Comparison of ENCODE assay signal across 8 mouse cellular contexts in the genomic region with DNA sequence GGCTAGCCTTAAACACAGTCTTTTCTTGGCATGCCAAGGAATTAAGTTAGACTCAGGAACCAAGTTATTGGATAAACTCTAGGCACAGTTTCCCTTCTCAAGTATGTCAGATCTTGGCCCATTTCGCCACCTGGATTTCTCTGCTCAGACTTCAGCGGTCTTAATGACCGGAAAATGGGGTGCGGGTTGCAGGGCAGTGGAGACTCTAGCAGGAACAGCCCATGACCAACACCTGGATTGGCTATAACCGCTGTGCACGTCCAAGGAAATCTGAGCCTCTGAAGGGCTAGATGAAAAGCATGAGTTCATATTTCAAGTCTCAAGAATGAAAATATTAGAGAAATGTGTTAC.
DNase-seq lines count a peak whose midpoint lies in the region; ATAC-seq lines count a peak whose summit lies in the region.

No protein-coding gene starts in this region.

- no peak for DNase-seq in kidney, postnatal 14 days
- DNase-seq in embryo, embryonic 11.5 days (ENCODE audit: low read depth, low spot score): peak; percentile 30
- no peak for DNase-seq in hindbrain, embryonic 14.5 days (ENCODE audit: low spot score)
- no peak for DNase-seq in urinary bladder, postnatal 4 days (ENCODE audit: low spot score in 2 of 2)
- no peak for DNase-seq in adipocyte (ENCODE audit: low spot score)
- no peak for DNase-seq in layer of hippocampus, postnatal 36 days

- H3K9ac ChIP-seq in kidney, embryonic 14.5 days (ENCODE audit: low read depth, low read length): peak overlapping the region; percentile 94
- peak overlapping the region; percentile 70 for H3K9ac ChIP-seq in hindbrain, embryonic 14.5 days
- peak overlapping the region; percentile 86 for H3K9ac ChIP-seq in midbrain, embryonic 13.5 days (replicated peaks)

- 2% methylated on average over 6 of the region's 6 CpGs for WGBS in kidney, embryonic 14.5 days
- WGBS in hindbrain, embryonic 14.5 days: 6% methylated on average over 6 of the region's 6 CpGs
- 3% methylated on average over 6 of the region's 6 CpGs for WGBS in midbrain, embryonic 13.5 days

- ATAC-seq in kidney, embryonic 14.5 days (ENCODE audit: low FRiP score, low TSS enrichment): peak; percentile 32
- no peak for ATAC-seq in hindbrain, embryonic 14.5 days (ENCODE audit: low FRiP score)
- no peak for ATAC-seq in midbrain, embryonic 13.5 days

- peaks cover 9% of the 10 kb centered on the region for H3K36me3 ChIP-seq in kidney, embryonic 14.5 days (ENCODE audit: control insufficient read depth, insufficient read depth, low read length)
- 0 out of 2 replicates have a peak, but pooled peaks cover 10% of the 10 kb centered on the region for H3K36me3 ChIP-seq in hindbrain, embryonic 14.5 days (replicated peaks; ENCODE audit: control insufficient read depth, insufficient read depth)
- peaks cover 9% of the 10 kb centered on the region for H3K36me3 ChIP-seq in midbrain, embryonic 13.5 days

- peaks cover 42% of the 10 kb centered on the region for H3K4me1 ChIP-seq in kidney, embryonic 14.5 days (ENCODE audit: control insufficient read depth, insufficient read depth, low read length)
- peaks cover 39% of the 10 kb centered on the region for H3K4me1 ChIP-seq in hindbrain, embryonic 14.5 days (replicated peaks; ENCODE audit: control insufficient read depth, insufficient read depth, low read length)
- H3K4me1 ChIP-seq in midbrain, embryonic 13.5 days (replicated peaks): peaks cover 47% of the 10 kb centered on the region

- H3K4me3 ChIP-seq in kidney, embryonic 14.5 days (ENCODE audit: low read length): peak overlapping the region; percentile 82
- H3K4me3 ChIP-seq in hindbrain, embryonic 14.5 days (replicated peaks; ENCODE audit: low read length): peak overlapping the region; percentile 65
- H3K4me3 ChIP-seq in midbrain, embryonic 13.5 days (replicated peaks): peak overlapping the region; percentile 69

- no peaks in the 10 kb centered on the region for H3K9me3 ChIP-seq in kidney, embryonic 14.5 days (ENCODE audit: control insufficient read depth, low read length)
- H3K9me3 ChIP-seq in hindbrain, embryonic 14.5 days (ENCODE audit: control insufficient read depth, low read length): no peaks in the 10 kb centered on the region
- H3K9me3 ChIP-seq in midbrain, embryonic 13.5 days: no peaks in the 10 kb centered on the region

- H3K27ac ChIP-seq in kidney, embryonic 14.5 days (ENCODE audit: low read depth, low read length): peak overlapping the region; percentile 95
- H3K27ac ChIP-seq in hindbrain, embryonic 14.5 days: peak overlapping the region; percentile 89
- H3K27ac ChIP-seq in midbrain, embryonic 13.5 days: peak overlapping the region; percentile 97

- H3K27me3 ChIP-seq in kidney, embryonic 14.5 days (ENCODE audit: control insufficient read depth, insufficient read depth, low read length): no peaks in the 10 kb centered on the region
- no peaks in the 10 kb centered on the region for H3K27me3 ChIP-seq in hindbrain, embryonic 14.5 days (ENCODE audit: control insufficient read depth, insufficient read depth, low read length)
- H3K27me3 ChIP-seq in midbrain, embryonic 13.5 days: no peaks in the 10 kb centered on the region

- H3K4me2 ChIP-seq in kidney, embryonic 14.5 days (replicated peaks; ENCODE audit: low read depth, low read length): peak overlapping the region; percentile 81
- peak overlapping the region; percentile 89 for H3K4me2 ChIP-seq in hindbrain, embryonic 14.5 days (replicated peaks)
- H3K4me2 ChIP-seq in midbrain, embryonic 13.5 days (replicated peaks): peak overlapping the region; percentile 85
